Mouse (Mus musculus) kidney, adult 2 months (tissue): ENCODE data around the gene Ccdc24.

Source experiments
- CTCF ChIP-seq: fragments of 200-500 bp; conservative IDR thresholded peaks from 2 replicates; pipeline ENCODE4 v1.5.1; 2011; ENCODE audit warnings: low read depth, mild to moderate bottlenecking, control low read depth, low read length, moderate library complexity, mixed read lengths; ENCODE audit not compliant: insufficient read depth, insufficient read length
- POLR2A ChIP-seq: fragments of 200-500 bp; IDR thresholded peaks from one replicate; pipeline ENCODE4 v1.6.1; 2011; ENCODE audit warnings: low read depth, low read length, control low read depth

DNA sequence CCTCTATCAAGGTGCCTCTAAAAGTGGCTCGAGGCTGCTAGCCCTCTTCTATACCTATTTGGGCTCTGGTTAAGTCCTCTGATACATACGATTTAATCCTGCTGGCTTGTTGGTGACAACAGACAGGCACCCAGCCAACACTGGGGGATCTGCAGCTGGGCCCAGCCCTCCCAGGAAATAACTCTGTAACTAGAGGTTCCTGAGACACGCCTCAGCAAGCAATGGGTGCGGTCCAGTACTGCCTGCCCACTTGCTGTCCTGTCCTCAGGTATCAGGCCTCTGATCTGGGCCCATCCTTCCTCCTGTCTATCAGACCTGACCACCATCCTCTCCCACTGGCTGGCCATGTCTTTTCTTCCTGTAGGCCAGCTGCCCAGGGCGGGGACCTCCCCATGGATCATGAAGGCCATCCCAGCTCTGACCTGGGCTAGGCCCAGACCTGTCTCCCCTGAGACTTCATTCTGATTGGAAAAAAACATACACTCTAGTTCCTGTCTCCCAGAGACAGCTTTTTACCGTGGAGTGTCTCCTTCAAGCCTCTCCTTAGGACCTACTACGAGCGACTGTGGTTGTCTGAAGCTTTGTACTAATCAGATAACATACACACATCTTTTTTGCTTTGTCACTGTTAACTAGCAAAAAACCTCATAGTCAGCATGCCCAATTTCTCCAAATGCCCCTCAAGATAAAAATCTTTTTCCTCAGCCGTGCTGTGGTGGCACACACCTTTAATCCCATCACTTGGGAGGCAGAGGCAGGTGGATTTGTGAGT is 40.3 kb downstream of the Ccdc24 start:
- TF ChIP-seq POLR2A, result no peak
- TF ChIP-seq CTCF, result no peak
